Mouse (Mus musculus): ENCODE measurements around the gene Osbpl3.

DNA sequence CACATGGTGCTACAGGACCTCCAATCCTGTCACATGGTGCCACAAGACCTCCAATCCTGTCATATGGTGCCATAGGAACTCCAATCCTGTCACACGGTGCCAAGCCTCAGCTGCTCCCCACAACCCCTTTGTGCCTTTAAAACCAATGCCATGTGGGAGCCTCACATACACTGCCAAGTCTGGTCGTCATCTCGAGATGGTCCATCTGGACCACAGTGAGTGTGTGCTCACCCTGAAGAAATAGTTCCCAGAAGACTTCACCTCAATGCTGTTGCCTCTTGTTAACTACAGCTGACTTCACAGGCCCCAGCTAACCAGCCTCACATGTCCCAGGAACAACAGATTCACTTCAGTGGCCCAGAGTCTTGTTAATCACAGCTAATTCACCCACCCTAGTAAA, 169.1 kb downstream of the Osbpl3 start:
- TF ChIP-seq CTCF (IDR thresholded peaks at IDR 0.05; ENCODE audit: low read depth, low read length) (no peak), TAL1 (conservative IDR thresholded peaks at IDR 0.05; ENCODE audit: low read depth, low read length) (no peak)
